Mouse (Mus musculus): ENCODE measurements around the gene Bex6.

Bex6 gene

DNA sequence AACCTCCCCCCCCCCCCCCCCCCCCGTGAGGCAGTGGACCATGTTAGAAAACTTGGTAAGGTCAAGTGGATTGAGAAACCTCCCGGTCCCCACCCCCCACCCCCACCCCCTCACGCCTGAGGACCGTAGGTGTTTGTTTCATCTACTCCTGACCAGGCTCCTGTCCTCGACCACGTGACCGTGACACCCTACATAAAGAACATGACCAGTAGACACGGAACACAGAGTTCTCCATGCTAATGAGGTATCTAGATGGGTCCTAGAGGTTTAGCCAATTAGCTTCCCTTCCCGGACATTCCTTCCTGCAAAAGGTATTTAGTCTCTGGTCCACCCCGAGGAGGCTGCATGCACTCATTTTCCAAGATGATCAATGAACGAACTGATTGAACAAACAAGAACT lies 6.2 kb upstream of the Bex6 start:
- DNase-seq (ENCODE audit: low spot score in 2 of 2): no peak

DNA sequence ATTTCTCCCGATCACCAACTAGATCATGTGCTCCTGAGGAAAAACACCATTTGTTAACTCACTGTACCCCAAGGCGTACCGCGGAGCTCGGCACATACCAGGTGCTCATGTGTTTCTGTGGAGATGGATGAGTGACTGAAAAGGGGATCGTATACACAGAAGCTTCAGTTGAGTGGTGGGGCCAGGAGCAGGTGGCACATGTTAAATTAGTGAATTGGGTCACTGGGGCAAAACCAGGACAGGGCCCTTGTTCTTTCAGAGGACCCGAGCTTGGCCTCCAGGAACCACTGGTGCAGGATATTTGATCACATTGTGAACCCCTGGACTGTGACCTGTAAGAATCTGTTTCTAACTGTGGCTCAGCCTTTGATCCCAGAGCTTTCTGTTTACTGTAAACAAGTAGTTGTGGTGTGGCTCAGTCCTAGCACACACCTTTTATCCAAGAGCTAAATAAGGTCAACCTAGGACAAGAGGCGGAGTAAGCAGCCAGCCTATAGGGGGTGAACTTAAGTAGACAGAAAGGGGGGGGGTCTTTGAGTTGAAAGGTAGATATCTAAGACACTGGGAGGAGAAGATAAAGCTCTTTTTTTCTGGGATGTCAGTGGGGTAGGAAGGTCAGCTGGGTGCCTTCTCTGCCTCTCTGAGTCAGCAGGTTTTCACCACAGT lies 5.2 kb upstream of the Bex6 start:
- DNase-seq (ENCODE audit: low spot score in 2 of 2): no peak

DNA sequence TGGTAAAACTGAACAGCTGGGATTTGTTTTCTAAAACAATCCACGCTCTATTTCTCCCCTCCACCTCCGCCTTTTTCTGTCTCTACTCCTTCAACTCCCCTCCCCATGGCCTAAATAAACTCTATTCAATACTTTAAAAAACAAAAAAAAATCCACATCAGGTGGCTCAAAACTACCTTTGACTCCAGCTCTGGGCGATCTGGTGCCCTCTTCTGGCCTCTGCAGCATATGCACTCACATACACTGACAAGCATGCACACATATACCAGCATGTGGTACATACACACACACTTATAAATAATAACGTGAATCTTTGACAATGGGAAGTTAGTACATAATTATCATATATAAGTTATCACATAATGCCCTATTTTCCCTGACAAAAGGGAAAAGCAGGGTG lies 4.6 kb upstream of the Bex6 start:
- DNase-seq (ENCODE audit: low spot score in 2 of 2): no peak

DNA sequence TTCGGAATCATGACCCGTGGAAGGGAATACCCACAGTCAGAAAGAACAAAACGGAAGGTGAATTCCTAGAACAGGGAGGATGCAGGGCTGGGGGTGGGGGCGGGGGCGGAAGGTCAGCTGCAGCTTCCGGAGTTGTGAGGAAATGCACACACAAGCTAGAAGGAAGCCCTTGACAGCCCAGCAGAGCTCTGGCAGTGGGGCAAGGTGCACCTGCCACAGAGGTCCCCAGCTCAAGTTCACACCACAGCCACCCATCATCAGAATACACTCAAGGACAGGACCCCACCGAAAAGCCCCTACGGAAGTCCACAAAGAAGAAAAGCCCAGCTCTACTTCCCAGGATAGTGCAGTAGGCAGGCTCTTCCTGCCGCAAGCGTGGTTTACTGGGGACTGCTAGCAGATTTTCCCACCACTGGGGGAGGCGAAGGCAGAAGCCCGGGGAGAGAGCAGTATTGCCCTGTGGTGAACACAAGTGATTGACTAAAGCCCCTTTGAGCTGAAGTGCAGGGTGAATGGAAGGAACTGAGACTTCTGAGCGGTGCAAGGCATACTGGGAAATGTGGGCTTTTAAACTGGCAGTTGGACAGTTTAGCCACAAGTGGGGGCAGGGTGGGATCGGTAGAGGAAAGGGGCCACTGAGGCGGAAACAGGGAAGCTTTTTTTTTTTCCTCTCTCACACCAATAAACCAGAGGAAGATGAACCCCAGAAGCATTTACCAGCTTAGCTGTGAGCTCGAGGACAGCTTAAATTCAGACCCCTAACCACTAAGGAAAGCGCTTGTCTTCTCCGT lies 2.5 kb upstream of the Bex6 start:
- DNase-seq (ENCODE audit: low spot score in 2 of 2): peak; percentile 40 to 64

DNA sequence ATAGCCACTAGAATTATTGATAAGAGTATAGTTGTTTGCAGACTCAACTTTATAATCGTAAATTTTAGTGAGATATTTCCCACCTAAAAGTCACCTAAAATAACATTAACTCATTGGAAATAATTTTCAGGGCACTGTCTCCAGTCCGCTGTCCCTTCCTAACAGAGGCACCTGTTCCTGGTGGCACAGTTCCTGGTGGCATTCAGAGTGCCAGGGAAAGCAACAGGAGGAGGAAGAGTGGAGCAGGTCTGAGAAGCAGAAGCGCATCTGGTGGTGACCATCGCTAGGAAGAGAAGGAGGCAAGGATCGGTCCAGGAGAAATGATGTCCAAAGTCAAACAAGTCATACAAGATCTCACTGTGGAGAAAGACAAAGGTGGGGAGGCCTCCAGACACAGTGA lies 6.4 kb downstream of the Bex6 start:
- DNase-seq (ENCODE audit: low spot score in 2 of 2): no peak

DNA sequence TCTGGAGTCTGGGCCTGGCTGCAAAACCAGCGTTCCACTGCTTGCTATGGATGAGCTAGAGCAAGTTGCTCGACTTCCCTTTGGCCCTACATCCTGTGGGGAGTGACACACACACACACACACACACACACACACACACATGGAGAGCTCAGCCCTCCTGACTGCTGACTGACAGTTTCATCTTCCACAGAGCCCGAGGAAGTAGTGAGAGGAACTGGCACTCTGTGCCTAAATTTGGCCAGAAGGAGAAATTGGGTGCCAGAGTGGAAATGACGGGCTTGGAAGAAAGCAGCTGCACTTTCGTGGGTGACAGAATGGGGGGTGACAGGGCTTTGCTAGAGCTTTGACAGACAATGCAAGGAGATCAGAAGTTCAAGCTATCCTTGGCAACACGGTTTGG lies 9.5 kb downstream of the Bex6 start:
- DNase-seq (ENCODE audit: low spot score in 2 of 2): peak; percentile 54 to 71

DNA sequence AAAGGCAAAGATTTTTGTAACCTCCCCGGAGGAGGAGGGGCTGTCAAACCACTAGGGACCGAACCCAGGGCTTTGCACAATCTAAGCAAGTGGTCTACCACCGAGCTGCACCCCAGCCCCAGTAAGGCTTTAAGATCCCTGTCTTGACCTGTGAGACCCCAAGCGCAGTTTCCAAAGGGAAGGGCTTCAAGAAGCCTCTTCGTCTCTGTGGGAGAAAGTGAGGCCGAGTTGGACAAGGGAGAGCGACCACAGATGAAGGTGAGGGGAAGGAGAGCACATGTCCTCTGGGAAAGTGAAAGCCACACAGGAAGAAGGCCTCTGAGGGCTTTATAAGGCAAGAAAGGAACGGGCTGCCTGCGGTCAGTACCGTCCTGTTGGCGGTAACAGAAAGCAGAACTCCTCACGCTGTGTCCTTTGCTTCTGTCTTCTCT lies 10.4 kb downstream of the Bex6 start:
- peak; percentile 43 to 71 for DNase-seq (ENCODE audit: low spot score in 2 of 2)

DNA sequence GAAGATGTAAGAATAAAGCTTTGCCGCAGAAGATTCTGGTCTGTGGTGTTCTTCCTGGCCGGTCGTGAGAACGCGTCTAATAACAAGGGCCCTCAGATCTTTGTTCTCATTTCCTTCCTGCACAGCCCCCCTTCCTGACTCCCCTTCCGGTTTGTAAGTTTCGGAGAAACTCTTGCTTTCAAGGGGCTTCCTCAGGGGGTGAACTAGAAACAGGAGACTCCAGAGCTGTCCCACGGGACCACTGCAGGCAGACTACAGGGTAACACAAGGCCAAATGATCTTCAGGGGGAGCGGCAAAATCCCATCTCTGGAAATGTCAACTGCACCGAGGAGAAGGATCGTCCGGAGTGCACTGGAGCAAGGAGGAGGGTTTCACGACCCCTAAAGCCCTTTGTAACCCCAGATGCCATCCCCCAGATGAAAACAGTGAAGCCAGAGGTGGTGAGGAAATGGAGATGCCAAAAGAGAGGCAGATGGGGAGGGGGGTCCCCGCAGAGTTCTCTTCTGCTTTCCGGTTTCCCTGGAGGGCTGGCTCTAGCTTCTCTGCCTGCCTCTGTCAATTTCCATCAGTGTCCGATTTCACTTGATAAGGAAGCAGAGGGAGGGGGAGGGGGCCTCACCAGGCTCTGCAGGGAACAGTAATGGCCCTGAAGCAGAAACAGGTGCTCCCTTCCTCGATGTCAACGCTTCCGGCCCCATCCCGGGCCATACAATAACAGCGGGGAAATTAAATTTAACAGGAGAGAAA lies 20.8 kb downstream of the Bex6 start:
- peak; percentile 17 to 44 for DNase-seq (ENCODE audit: low spot score in 2 of 2)

DNA sequence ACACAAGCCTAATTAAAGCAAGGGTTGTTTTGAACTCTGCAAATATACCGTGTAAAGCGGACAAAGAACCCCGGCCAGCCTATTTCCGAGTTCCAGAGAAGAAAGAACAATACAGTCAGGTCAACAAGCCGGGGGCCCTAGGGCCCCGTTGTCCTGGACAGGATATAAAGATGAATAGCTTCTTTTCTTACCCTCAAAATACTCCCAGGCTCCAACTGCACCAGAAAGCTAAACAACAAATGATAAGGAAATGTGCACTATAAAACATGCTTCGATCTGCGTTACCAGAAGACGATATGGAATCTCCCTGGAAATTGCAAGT lies 21.3 kb downstream of the Bex6 start:
- peak in 1 of 2 experiments; percentile 34 for DNase-seq (ENCODE audit: low spot score in 2 of 2)

DNA sequence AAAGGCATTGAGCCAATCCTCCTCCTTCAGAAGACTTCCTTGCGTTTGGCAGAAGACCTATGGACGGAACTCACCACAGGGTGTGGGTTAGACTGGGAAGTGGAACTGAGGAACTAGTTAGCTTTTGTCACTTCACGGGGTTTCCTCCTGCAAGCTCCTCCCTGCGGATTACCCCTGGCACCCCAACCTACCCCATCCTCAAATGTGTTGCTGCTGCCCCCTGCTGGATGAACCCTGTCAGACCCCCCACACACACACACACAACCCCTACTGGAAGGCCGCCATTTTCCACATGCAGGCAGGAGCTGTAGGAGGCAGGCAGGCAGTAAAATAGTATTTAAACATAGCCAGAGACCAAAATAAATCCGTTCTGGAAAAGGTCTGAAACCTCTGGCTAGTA lies 23.1 kb downstream of the Bex6 start:
- peak; percentile 65 to 82 for DNase-seq (ENCODE audit: low spot score in 2 of 2)

DNA sequence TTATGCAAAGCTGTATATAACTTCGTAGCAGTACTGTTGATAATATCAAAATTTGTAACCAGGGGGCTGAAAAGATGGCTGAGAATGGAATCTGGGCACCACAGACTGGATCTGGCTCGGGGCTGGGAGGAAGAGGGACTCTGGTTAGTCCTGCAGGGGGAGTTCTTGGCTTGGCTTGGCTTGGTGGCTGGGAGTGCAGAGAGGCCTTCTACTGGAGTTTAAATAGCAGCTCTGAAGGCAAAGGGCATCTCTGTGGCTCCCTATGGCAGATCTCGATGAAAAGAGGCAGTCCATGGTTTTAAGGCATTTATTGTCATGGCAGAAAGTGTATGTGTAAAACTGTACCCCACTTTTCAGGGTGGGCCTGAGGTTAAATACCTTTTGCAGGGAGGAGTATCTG lies 25.3 kb downstream of the Bex6 start:
- no peak for DNase-seq (ENCODE audit: low spot score in 2 of 2)

DNA sequence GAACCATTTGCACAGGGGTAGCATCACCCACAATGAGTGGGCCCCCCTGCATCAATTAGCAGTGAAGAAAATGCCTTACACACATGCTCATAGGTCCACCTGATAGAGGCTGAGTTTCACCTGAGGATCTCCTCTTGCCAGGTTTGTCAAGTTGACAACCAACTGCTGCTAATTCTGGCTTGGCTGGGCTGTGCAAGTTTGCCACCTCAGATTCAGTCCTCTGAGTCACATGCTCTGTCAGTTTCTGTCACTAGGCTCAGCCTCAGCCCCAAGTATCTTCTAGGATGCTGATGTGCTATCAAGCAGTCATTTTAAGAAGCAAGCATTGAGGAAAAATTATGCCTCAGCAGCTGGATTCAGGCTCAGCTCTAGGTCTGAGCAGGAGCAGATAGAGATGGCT lies 34.5 kb downstream of the Bex6 start:
- DNase-seq (ENCODE audit: low spot score in 2 of 2): no peak

DNA sequence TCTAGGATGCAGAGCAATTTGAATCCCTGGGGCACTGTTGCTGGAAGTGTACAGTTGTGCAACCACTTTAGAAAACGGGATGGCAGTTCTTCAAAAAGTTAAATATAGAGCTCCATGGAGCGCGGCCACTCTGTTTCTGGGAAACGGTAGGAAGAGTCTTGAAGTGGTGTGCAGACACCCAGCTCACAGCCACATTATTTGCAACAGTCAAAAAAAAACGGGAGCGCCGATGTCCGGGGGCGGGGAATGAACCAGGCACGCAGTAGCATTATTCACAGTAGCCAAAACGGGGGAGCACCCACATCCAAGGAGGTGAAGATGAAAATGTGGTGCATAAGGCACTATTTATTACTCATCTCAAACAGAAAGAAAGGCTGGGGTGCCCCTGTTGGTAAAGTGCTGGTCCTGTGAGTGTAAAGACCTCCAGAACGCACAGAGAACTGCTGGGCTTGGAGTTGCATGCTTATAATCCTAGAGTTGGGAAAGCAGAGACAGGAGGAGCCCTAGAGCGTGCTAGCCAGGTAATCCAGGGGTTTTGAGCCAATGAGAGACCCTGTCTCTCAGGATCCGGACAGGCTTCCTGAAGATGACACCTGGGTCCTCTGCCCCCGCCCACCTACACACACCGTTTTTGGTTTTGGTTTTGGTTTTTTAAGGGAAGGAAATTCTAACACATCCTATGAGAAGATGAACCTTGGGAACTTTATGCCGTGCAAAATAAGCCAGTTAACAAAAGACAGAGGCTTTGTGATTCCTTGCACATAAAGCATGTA lies 35.4 kb downstream of the Bex6 start:
- DNase-seq (ENCODE audit: low spot score in 2 of 2): peak in 1 of 2 experiments; percentile 40

DNA sequence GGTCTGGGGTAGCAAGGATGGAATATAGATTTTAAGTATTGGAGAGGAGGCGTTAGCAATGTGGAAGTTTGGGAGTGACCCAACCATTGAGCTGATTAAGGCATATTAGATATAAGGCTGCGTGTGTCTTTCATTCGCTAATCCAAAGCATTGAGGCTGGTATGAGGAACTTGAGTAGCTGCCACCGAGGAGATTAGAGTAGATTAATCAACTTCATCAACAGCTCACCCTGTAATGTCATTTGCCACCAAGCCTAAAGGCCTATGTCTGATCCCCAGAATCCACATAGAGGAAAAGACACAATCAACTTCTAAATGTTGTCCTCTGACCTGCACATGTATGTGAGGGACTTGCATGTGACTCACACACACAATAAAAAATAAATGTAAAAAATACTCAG lies 42.2 kb downstream of the Bex6 start:
- DNase-seq (ENCODE audit: low spot score in 2 of 2): no peak

DNA sequence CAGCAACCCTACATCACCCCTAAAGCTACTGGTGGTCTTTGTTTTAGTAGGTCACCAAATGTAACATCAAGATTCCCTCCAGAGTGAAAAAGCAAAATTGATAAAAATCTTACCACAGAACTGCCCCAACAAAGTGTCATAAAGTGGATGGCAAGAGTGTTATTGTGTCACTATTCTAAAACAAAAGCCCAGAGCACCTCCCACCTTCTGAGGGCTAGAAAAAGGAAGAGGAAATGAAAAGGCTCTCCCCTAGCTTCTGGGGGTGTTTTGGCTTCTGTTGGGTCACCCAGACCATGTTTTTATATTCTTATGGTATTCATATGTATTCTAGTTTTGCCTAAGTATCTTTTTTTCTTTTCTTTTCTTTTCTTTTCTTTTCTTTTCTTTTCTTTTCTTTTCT lies 42.8 kb downstream of the Bex6 start:
- no peak for DNase-seq (ENCODE audit: low spot score in 2 of 2)

DNA sequence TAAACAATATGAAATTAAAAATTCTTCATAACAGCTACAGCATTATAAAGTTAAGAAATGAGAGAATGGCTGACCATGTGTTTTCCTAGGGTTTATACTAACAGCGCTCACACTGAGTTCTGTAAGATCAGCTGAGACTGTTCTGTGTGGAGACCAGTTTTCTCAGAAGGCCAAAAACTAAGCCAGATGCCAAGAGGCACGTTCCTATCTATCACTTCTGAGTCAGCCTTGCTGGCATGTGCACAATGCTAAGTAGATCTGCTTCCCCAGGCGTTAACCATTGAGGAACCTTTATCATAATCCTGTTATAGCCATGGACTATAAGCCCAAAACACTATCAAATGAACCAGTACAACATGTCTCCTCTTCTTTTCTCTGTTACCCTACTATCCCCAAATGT lies 52.4 kb downstream of the Bex6 start:
- peak in 1 of 2 experiments; percentile 23 for DNase-seq (ENCODE audit: low spot score in 2 of 2)

All from heart, adult 9 months (tissue).